Mouse (Mus musculus): ENCODE measurements around the gene B3glct.

Gene B3glct

DNA sequence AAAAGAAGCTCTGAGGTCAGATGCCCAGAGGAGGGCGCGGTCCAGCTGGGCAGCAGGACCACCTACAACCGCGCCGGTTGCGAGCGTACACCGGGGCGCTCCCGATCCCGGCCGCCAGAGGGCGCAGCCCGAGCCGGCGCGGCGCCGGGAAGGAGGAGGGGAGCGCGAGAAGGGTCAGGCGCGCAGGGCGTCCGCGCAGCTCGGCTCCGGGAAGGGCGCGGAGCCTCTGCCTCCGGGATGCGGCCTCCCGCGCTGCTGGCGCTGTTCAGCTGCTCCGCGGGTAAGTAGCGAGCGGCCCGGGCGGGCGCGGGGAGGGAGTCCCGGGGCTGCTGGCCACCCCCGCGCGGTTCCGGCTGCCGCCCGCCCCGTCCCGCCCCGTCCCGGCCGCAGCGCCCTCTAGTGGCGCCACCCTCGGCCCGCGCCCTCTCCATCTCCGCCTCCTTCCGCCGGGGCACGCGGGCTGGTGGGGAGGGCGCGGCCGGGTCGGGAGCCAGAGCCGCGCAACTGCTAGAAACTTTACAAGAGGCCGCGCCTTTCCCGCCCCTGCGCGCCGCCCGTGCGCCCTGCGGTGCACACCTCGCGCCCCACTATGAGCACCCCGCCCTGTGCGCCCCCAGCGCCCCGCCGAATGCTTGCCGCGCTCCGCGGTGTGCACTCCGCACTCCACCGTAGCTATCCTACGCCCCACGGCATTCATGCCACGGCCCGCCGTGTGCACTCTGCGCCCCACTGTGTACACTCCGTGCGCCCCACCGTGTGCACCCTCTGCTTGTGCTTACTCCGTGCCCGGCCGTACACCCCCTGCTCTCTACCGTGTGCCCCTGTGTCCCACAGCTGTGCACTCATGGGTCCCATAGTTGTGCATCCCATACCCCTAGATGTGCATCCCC lies at the start of gene B3glct:
B3glct (plus strand) TSS at position 131 of the 890 bp plus-strand sequence.
- peak; percentile 63 to 76 for DNase-seq

DNA sequence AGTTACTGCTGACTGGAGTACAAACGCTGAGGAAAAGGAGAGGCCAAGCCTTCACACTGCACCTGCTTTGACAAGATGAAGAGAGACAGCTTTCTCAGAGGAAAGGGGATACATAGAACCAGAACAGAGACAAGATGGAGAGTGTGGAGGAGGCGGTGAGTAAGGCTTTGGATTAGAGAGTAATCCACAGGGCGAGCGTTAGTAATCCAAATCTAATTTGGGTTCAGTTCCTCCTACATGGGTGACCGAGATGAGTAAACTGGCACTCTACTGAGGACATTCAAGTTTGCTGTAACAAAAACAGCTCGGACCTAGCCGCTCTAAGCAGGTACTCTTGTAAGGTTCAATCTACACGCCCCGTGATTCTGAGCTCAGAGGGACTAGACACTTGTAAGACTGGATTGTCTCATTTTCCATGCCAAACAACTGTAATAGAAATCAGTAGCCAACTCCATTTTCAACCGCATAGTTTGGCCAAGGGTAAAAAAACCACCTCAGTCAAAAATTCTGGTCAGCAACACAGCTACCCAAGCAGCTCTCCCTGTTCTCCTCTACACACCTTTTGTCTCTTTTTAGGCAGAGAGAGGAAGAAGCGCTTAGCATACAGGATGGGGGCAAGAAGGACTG lies 43.5 kb upstream of the B3glct start:
- DNase-seq: no peak

DNA sequence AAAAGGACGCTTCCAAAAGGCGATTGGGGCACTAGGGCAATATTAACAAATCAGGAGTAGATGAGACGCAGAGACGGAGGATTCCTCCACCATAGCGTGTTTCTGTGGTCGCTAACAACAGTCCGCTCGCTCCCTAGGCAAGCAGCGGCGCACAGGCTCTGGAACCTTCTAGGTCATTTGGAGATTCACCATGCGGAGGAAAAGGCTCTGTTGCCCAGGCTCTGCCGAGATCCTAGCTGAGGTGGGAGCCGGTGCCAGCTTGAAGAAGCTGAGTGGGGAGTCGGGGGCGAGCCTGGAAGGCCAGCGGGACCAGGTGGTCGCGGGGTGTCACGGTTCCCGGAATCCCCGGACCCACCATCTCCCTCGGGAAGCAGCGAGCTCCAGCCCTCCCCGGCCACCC lies 42.5 kb upstream of the B3glct start:
- peak in 1 of 2 experiments; percentile 42 for DNase-seq

DNA sequence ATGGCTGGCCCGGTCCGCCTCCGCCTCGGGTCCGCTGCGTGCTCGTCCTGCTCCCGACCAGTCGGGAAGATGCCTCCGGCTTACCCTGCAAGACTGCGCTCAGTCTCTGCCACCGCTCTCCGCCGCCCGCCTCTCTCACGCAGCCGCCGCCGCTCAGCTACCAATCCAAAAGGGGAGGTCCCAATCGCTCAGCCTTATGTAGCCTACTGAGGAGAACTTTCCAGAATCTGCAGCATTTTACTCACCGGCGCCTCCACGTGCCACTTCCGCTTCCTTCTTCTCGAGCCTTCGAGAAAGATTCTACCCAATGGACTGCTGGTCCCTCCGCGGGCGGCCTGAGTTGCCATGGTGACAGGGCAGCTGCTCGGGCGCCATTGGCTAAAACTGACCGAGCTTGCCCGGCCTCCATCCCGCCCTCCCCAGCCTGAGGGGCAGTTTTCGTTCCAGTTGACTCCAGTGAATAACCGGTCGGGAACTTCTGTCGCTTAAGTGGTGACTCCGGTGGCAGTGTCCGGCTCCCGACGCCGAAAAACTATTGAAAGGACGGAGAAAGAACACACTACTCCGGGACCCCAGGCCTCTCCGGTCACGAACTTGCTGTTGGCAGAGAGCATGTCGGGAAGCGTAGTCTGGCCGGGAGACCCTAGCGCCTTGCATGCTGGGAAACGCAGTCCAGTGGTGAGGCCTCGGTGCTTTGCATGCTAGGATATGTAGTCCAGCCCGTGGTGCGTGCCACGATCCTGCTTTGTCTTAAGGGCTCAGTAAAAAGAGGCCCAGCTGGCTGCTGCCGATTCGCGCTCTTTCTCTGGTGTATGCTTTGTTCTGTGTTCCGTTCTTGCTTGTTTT lies 41.7 kb upstream of the B3glct start, which contains the start of gene Hsph1:
Hsph1 (minus strand) TSS at position 302 of the 846 bp plus-strand sequence.
- peak; percentile 98 to 99 for DNase-seq

DNA sequence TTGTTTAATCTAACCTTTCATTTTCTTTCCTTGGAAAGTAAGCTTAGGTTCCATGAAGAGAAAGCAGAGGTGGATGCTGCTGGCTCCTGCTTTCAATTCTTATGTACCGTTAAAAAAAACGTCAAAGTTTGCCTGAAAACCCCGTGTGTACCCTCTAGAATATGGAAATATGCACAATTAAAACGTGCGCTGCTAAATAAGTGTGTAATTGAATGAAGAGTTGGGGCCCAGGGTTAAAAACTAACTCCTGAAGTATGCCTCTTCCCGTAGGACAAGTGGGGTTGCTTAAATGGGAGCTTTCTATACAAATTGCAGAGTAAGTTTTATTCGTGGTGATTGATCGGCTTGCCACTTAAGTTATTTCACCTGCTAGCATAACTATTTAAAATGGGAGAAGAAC lies 40.7 kb upstream of the B3glct start:
- DNase-seq: no peak

DNA sequence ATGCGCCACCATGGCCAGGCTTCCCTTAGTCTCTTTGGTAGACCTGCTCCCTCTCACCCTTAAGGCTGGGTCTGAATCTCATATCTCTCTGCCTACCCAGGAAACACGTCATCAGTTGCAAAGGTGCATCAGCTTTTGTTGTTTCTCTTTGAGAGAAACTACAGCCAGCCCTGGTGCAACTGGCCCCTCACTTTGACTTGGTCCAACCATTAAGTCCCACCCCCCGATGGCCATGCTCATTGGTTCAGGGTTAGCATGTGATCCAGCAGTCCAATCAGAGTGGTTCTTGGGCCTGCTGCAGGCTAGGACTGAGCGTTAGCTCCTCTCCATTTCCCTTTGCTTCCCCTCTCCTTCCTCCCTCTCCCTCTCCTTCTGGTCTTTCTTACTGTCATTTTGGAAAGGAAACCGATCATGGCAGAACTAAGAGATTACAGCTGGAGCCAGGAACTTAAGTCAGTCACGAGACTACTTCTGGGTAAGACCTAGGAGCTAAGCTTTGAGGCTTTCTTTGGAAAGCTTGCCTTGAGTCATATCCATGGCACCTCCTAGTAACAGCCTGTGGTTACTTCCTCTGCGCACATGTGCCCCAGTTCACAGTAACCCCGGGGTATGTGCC lies 36.6 kb upstream of the B3glct start:
- DNase-seq: no peak

DNA sequence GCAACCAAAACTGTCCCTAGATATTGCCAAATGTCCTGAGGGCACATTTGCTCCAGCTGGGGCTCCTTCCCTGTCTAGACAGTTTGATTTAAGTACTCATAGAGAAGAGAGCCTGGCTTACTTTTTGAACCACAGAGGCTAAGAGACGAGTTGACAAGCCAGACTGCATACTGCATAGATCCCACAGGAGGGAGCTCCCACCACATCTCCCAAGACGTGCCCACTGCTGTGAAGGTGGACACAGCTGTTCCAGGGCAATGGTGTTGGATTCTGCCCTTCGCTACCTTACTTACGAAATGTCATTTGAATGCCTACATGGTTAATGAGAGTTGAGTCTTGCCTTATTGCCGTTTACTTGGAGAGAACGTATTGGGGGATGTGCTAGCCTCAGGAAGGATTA lies 35.7 kb upstream of the B3glct start:
- DNase-seq: no peak

DNA sequence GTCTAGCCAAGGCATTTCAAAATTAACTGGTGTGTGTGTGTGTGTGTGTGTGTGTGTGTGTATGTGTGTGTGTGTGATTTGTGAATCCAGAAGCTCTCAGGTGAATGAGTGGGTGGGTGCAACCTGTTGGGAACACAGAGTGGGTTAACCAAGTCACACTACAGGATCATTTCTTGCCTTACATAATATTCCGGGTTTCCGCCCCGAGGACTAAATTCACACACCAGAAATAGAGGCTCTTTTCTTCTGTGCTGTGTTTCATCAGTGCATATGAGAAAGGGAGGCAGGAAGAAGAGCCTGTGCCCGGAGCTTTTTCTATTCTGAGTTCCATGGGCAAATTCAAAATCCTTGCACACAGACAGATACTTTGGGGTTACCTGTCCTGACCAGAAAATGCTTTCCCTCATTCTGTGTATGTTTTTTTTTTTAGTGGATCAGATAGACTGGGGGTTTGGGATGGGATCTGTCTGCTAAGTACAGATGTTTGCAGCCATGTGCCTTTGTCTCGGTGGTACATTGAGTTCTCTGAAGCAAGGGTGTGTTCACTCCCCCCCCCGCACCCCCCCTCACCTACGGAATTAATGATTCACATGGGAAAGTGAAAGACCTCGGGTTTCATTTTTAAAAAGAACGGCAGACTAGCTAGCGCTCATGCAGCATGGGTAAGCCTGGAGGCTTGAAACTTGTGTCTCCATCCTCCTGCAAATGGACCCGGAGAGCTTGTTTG lies 35.1 kb upstream of the B3glct start:
- no peak for DNase-seq

DNA sequence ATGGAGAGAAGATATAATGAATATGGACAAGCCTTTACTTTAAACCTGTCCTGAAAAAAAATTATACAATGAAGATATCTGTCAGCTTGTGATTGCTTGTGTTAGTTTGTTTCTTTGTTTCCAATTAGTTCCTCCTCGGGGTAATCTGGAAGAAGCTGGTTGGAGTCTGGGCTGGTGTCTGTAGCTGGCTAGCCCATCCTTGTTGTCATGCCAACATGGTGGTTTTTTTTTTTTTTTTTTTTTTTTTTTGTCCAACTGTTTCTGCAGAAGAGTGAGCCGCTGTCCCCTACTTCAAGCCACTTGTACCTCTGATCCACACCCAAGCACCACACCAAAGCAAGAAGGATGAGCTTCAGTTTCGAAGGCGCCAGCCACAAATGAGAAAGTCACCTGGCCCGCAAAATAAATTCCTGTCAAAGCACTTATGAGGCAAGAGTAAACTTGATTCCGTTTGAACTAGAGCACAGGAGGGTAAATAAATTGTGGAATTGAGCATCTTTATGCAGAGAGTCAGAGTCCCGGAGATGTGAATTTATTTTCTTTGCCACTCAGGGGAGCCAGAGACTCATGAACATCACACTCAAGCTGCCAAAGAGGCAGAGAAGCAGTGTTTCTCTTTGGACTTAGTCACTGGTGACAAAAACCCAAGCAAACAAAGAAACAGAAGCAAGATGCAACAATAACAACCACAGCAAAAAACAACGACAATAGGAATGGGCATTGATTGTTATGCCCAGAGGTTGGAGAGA lies 30.5 kb upstream of the B3glct start:
- no peak for DNase-seq

DNA sequence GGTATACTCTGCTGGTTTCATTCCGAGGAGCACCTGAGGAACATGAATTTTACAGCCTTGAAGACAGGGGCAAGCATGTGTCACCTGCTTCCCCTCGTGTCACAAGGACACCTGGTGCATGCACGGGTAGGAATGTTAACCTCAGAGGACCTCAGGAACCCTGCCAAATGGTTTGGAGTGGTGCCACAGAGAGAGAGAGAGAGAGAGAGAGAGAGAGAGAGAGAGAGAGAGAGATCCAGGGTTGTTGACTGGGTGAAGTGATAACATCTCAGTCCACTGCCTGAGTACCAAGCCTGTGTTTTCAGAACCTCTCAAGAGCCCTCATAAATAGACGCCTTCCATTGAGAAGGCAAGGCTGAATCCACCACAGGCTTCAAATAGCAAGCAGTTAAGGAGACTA lies 29.8 kb upstream of the B3glct start:
- DNase-seq: peak; percentile 32 to 39

DNA sequence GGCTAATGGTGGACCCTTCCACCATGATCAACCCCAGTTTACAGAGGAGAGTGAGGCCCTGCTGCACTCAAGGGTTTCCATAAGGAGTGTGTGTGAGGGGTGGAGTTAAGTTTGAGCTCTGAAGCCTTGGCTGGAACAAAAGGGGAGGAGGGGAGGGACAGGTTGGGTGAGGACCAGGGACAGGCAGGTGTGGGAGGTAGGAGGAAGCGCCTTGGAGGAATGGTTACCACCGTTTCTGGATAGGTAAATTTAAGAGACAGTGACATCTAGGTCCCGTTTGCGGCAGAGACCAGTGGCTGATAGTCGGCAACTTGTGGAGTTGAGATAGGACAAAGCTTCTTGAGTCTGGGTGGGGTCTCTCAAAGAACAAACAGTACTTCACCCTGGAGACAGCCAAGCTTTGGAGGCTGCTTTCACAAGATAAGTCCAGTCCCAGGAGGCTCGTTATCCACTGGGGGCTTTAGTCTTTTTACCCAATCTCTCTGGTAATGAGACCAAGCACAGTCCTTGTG lies 29.1 kb upstream of the B3glct start:
- no peak for DNase-seq

DNA sequence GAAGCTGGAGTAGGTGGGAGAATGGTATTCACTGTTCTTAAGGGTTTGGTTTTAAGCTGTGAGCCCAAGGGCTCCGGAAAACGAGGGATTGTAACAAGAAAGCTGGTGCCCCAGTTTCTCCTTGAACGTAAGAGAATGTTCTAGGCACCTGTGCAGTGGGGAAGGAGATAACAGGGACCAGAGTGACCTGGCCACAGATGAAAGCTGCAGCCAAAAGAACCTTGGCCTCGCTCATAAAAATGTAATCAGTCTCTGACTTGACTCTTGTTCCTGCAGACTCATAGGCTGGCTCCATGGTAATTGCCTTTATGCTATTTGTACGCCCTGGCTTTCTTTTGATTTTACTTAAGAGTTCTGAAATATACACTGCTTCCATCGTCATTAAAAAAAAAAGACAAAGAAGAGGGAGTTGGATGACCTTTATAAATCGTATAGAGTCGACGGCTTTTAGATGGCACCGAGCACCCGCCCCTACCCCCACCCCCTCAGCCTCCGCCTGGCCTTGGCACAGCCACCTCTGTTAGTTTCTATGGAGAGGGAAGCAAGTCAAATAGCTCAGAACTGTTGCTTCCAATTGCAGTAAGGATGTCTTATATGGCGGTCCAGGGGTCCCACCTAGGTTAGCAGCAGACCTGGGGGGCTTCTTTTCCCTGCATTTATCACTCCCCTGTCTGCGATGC lies 28.4 kb upstream of the B3glct start:
- no peak for DNase-seq

DNA sequence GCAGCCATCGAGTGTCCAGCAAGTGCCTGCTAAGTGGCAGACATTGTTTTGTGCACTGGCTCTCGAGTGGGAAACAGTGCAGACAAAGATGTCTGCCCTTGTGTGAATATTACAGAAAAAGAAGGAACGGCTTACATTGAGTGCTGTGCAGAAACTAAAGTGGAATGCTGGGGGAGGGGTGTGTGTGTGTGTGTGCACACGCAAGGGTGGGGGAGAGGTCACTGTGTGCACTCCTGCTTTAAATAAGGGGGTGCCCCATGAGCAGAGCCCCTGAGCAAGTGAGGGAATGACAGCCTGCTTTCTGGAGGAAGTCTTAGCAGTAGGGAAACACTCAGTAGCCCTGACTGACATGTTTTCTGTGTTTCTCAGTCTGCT lies 27.9 kb upstream of the B3glct start:
- DNase-seq: no peak

DNA sequence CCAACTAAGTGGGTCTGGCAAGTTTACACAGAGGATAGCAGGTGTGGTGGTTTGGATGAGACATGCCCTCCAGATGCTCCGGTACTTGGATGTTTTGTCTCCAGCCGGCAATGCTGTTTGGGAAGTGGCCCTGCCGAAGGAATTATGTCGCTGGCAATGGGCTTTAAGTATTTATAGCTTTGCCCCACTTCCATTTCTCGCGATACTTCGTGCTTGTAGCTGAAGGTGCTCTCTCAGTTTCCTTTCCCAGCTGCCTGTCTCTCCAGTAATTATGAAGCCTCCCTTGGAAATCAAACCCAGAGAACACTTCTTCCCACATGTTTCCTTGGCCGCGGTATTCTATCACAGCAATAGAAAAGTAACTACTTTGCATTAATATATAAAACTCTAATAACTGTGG lies 22.4 kb upstream of the B3glct start:
- DNase-seq: no peak

DNA sequence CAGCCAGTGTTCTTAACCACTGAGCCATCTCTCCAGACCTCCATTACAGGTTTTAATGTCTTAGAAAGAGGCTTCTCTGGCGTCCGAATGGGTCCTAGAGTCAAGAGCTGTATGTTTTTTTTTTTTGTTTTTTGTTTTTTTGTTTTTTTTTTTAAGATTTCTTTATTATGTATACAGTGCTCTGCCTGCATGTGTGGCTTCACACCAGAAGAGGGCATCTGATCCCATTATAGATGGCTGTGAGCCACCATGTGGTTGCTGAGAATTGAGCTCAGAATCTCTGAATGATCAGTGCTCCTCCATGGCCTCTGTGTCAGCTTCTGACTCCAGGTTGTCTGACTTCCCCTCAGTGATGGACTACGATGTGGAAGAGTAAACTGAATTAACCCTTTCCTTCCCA lies 20.0 kb upstream of the B3glct start:
- no peak for DNase-seq

DNA sequence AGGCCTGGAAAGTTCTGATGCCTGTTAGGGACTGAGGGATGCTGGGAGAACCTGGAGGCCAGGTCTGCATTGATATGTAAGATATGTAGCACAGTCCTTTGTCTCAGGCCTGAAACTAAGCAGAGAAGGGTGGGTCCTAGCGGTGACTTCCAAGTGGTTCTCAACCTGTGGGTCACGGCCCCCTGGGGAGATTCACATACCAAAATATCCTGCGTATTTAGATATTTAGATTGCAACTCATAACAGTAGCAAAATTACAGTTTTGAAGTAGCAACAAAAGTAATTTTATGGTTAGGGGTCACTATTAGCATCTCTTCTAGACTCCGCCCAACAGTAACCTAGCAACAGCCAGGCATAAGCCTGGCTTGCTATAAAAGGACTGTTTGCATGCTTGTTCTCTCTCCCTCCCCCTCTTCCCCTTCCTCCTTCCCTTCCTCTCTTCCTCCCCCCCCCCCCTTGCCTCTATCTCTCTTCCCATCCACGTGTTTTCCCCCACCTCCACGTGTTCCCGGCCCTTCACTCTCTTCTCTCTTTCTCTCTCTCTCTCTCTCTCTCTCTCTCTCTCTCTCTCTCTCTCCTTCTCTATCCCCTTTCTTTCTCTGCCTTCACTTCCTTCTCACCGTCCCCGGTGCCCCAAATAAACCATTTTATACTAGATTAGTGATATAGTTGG lies 19.2 kb upstream of the B3glct start:
- no peak for DNase-seq

DNA sequence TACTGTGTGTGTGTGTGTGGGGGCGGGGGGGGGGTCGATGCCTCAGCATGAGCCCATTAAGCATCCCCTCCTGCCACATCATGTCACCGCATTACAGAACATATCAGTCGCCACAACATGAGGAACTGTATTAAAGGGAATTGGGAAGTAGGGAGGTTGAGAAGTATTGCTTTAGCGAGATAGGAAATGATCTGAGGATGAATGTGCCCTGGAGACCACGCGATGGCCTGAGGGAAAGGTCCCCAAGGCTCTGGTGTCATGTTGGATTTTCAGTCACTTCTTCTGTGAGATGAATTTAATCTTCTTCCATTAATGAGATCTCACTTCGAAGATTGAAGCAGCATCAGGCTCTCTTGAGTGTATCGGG lies 18.6 kb upstream of the B3glct start:
- DNase-seq: no peak

DNA sequence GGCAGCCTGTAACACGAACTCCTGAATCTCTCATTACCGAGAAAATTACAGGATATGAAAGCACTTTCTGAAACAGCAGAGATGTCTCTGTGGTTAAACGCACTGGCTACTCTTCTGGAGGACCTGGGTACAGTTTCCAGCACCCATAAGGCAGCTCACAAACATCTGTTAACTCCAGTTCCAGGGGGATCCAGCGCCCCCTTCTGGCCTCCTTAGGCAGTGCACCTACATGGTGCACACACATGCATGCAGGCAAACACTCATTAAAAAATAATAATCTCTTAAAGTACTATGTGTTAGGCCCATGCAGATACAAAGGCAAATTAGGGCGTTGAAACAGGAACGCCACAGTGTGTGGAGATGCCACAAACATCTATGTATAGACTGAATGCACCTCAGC lies 16.6 kb upstream of the B3glct start:
- no peak for DNase-seq

DNA sequence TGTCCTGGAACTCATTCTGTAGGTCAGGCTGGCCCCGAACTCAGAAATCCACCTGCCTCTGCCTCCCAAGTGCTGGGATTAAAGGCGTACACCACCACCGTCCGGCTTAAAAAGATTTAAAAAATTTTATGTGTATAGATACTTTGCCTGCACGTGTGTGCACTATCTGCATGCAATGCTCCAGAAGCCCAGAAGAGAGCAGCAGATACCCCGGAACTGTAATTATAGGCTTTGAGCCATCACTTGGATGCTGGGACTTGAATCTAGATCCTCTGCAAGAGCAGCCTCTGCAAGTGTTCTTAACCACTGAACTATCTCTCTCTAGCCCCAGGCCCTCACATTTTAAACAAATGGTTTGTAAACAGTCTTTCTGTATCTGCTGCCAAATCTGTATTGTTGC lies 15.1 kb upstream of the B3glct start:
- DNase-seq: no peak

DNA sequence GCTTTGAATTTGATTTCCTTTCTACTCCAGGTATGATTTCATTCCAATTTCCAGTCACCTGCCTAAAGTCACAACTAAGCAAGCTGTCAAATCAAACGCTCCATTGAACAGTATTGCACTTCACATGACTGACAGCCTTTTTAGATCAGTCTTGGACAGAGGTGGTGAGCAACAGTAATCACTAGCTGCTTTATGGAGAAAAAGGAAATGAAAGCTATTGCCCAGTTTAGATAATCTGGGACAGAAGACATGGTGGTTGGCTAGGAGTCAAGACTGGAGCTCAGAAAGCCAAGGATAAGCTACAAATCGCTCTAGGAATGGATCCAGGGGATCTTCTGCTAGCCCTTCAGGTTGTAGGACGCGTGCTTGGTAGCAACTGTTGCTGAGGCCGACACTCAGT lies 14.6 kb upstream of the B3glct start:
- DNase-seq: no peak

All from kidney, adult 8-10 months (tissue).